Mouse (Mus musculus) hindbrain, embryonic 14.5 days (tissue): ENCODE measurements at regions not wholly inside any gene's neighbourhood (a gene's known extent, or its start where the extent isn't known, plus 50 kb on each side); places are given as distances from the start of the nearest gene placed in this dataset.

Experiments used
- ATAC-seq: fragments of 200-750 bp; cut with Nextera tagmentation; 2 replicates; pipeline ENCODE4 v1.8.0; 2017; ENCODE audit warnings: moderate number of reproducible peaks, mild to moderate bottlenecking, moderate TSS enrichment, moderate library complexity; ENCODE audit not compliant: low FRiP score
- DNase-seq: peaks from one replicate; pipeline ENCODE4 v3.0.0-alpha.2; 2015; ENCODE audit warnings: low spot score
- H3K27ac ChIP-seq: fragments of 300-500 bp; sonication (generic); 2 replicates; pipeline ENCODE4 v1.5.1; 2014; ENCODE audit warnings: mild to moderate bottlenecking, moderate library complexity
- H3K27me3 ChIP-seq: fragments of 300-500 bp; sonication (generic); 2 replicates; pipeline ENCODE4 v1.6.1; 2014; ENCODE audit warnings: mild to moderate bottlenecking, low read length, mixed read lengths; ENCODE audit not compliant: control insufficient read depth, insufficient read depth
- H3K36me3 ChIP-seq: fragments of 300-500 bp; sonication (generic); replicated peaks from 2 replicates; pipeline ENCODE4 v1.6.1; 2014; ENCODE audit not compliant: control insufficient read depth, insufficient read depth
- H3K4me1 ChIP-seq: fragments of 300-500 bp; sonication (generic); replicated peaks from 2 replicates; pipeline ENCODE4 v1.6.1; 2014; ENCODE audit warnings: antibody characterized with exemption, low read length, mixed read lengths; ENCODE audit not compliant: control insufficient read depth, insufficient read depth
- H3K4me2 ChIP-seq: fragments of 300-500 bp; sonication (generic); replicated peaks from 2 replicates; pipeline ENCODE4 v1.6.1; 2014; ENCODE audit warnings: mild to moderate bottlenecking, moderate library complexity
- H3K4me3 ChIP-seq: fragments of 300-500 bp; sonication (generic); replicated peaks from 2 replicates; pipeline ENCODE4 v1.5.1; 2014; ENCODE audit warnings: mild to moderate bottlenecking, low read length
- H3K9ac ChIP-seq: fragments of 300-500 bp; sonication (generic); 2 replicates; pipeline ENCODE4 v1.6.1; 2014
- H3K9me3 ChIP-seq: fragments of 300-500 bp; sonication (generic); 2 replicates; pipeline ENCODE4 v1.6.1; 2016; ENCODE audit warnings: low read length; ENCODE audit not compliant: control insufficient read depth
- WGBS: fragments of 180-500 bp; shearing (Covaris S2); extraction: QIAGEN DNeasy Blood & Tissue Kit; methylation state at CpG from one replicate; pipeline ENCODE4 v1.1.7; 2014; 5-methylcytosine and 5-hydroxymethylcytosine counted together

GRCm38 (mm10) chr15:13765411-13765810 lies 591.9 kb upstream of the Cdh6 start:
- DNase-seq (no peak), ATAC-seq (no peak)
- no peak overlapping the region for H3K9ac ChIP-seq
- H3K9me3 ChIP-seq: no peaks in the 10 kb centered on the region
- H3K27me3 ChIP-seq: no peaks in the 10 kb centered on the region
- no peak overlapping the region for H3K27ac ChIP-seq
- no peaks in the 10 kb centered on the region for H3K4me1 ChIP-seq
- H3K4me2 ChIP-seq: no peak overlapping the region
- H3K36me3 ChIP-seq: no peaks in the 10 kb centered on the region
- 88% methylated on average over 3 of the region's 3 CpGs for WGBS
- no peak overlapping the region for H3K4me3 ChIP-seq

- Histone ChIP-seq H3K9me3 (no peaks in the 10 kb centered on the region), H3K9ac (no peak overlapping the region)
- 71% methylated on average over 1 of the region's 1 CpGs for WGBS
These were observed 591.1 kb upstream of the Cdh6 start for GRCm38 (mm10) chr15:13764587-13764986.

GRCm38 (mm10) chr15:13746559-13746958 lies 573.1 kb upstream of the Cdh6 start:
- no peaks in the 10 kb centered on the region for H3K36me3 ChIP-seq
- DNase-seq (no peak), ATAC-seq (no peak)
- 84% methylated on average over 2 of the region's 2 CpGs for WGBS
- H3K27me3 ChIP-seq: no peaks in the 10 kb centered on the region
- no peak overlapping the region for H3K4me3 ChIP-seq
- H3K27ac ChIP-seq: no peak overlapping the region
- H3K9me3 ChIP-seq: no peaks in the 10 kb centered on the region
- no peak overlapping the region for H3K9ac ChIP-seq
- no peaks in the 10 kb centered on the region for H3K4me1 ChIP-seq
- no peak overlapping the region for H3K4me2 ChIP-seq

More at GRCm38 (mm10) chr15:13764587-13764986, 591.1 kb upstream of the Cdh6 start:
- Histone ChIP-seq H3K4me3 (no peak overlapping the region), H3K4me1 (no peaks in the 10 kb centered on the region), H3K36me3 (no peaks in the 10 kb centered on the region), H3K27me3 (no peaks in the 10 kb centered on the region), H3K27ac (no peak overlapping the region), H3K4me2 (no peak overlapping the region)
- DNase-seq (no peak), ATAC-seq (no peak)

GRCm38 (mm10) chr15:13706276-13706675 lies 532.8 kb upstream of the Cdh6 start:
- DNase-seq (no peak), ATAC-seq (no peak)
- no peak overlapping the region for H3K4me3 ChIP-seq
- no peaks in the 10 kb centered on the region for H3K9me3 ChIP-seq
- no peaks in the 10 kb centered on the region for H3K4me1 ChIP-seq
- H3K36me3 ChIP-seq: no peaks in the 10 kb centered on the region
- no peak overlapping the region for H3K4me2 ChIP-seq
- H3K27ac ChIP-seq: no peak overlapping the region
- H3K9ac ChIP-seq: no peak overlapping the region
- no peaks in the 10 kb centered on the region for H3K27me3 ChIP-seq

- no peak overlapping the region for H3K4me2 ChIP-seq
- 96% methylated on average over 4 of the region's 4 CpGs for whole genome bisulfite sequencing
- H3K4me1 ChIP-seq: no peaks in the 10 kb centered on the region
- H3K4me3 ChIP-seq: no peak overlapping the region
- H3K36me3 ChIP-seq: no peaks in the 10 kb centered on the region
- no peak overlapping the region for H3K27ac ChIP-seq
- no peak for ATAC-seq
- H3K27me3 ChIP-seq: no peaks in the 10 kb centered on the region
- DNase-seq: no peak
- H3K9ac ChIP-seq: no peak overlapping the region
- H3K9me3 ChIP-seq: no peaks in the 10 kb centered on the region
These were observed 531.7 kb upstream of the Cdh6 start for GRCm38 (mm10) chr15:13705187-13705586.

GRCm38 (mm10) chr15:13668193-13668592 lies 494.7 kb upstream of the Cdh6 start:
- ATAC-seq: 0 out of 2 replicates have a peak, but pooled peaks have one; percentile 27
- Histone ChIP-seq H3K9me3 (no peaks in the 10 kb centered on the region), H3K4me1 (no peaks in the 10 kb centered on the region), H3K36me3 (no peaks in the 10 kb centered on the region), H3K9ac (no peak overlapping the region), H3K4me3 (no peak overlapping the region), H3K27me3 (no peaks in the 10 kb centered on the region), H3K27ac (no peak overlapping the region), H3K4me2 (no peak overlapping the region)
- no peak for DNase-seq
- 55% methylated on average over 3 of the region's 3 CpGs for WGBS

- H3K4me1 ChIP-seq: no peaks in the 10 kb centered on the region
- DNase-seq (no peak), ATAC-seq (no peak)
- no peak overlapping the region for H3K4me2 ChIP-seq
- no peaks in the 10 kb centered on the region for H3K36me3 ChIP-seq
- H3K27ac ChIP-seq: no peak overlapping the region
- 97% methylated on average over 4 of the region's 4 CpGs for WGBS
- no peaks in the 10 kb centered on the region for H3K27me3 ChIP-seq
- H3K4me3 ChIP-seq: no peak overlapping the region
- H3K9me3 ChIP-seq: no peaks in the 10 kb centered on the region
- H3K9ac ChIP-seq: no peak overlapping the region
These were observed 493.8 kb upstream of the Cdh6 start for GRCm38 (mm10) chr15:13667278-13667677.

- H3K4me3 ChIP-seq: no peak overlapping the region
- WGBS: 80% methylated on average over 1 of the region's 1 CpGs
- no peaks in the 10 kb centered on the region for H3K4me1 ChIP-seq
- DNase-seq: no peak
- H3K9me3 ChIP-seq: no peaks in the 10 kb centered on the region
- no peak for ATAC-seq
- no peaks in the 10 kb centered on the region for H3K36me3 ChIP-seq
- no peak overlapping the region for H3K27ac ChIP-seq
- no peak overlapping the region for H3K4me2 ChIP-seq
- no peaks in the 10 kb centered on the region for H3K27me3 ChIP-seq
- no peak overlapping the region for H3K9ac ChIP-seq
These were observed 488.8 kb upstream of the Cdh6 start for GRCm38 (mm10) chr15:13662275-13662674.

- ATAC-seq (no peak), DNase-seq (no peak)
These were observed 481.6 kb upstream of the Cdh6 start for GRCm38 (mm10) chr15:13655038-13655437.

GRCm38 (mm10) chr15:13635346-13635940 lies 462.0 kb upstream of the Cdh6 start:
- Histone ChIP-seq H3K4me2 (no peak overlapping the region), H3K27ac (no peak overlapping the region), H3K36me3 (no peaks in the 10 kb centered on the region), H3K27me3 (no peaks in the 10 kb centered on the region), H3K4me3 (no peak overlapping the region), H3K4me1 (0 out of 2 replicates have a peak, but pooled peaks cover 3% of the 10 kb centered on the region), H3K9ac (no peak overlapping the region), H3K9me3 (no peaks in the 10 kb centered on the region)
- 84% methylated on average over 2 of the region's 2 CpGs for WGBS
- ATAC-seq (no peak), DNase-seq (no peak)

More at GRCm38 (mm10) chr15:13655038-13655437, 481.6 kb upstream of the Cdh6 start:
- Histone ChIP-seq H3K9ac (no peak overlapping the region), H3K4me2 (no peak overlapping the region), H3K36me3 (no peaks in the 10 kb centered on the region), H3K9me3 (no peaks in the 10 kb centered on the region), H3K27me3 (no peaks in the 10 kb centered on the region), H3K27ac (no peak overlapping the region), H3K4me1 (no peaks in the 10 kb centered on the region), H3K4me3 (no peak overlapping the region)
- WGBS: 79% methylated on average over 3 of the region's 3 CpGs
